Mouse (Mus musculus): Measurements from ENCODE around the gene Nanos1.

Nanos1 gene

DNA sequence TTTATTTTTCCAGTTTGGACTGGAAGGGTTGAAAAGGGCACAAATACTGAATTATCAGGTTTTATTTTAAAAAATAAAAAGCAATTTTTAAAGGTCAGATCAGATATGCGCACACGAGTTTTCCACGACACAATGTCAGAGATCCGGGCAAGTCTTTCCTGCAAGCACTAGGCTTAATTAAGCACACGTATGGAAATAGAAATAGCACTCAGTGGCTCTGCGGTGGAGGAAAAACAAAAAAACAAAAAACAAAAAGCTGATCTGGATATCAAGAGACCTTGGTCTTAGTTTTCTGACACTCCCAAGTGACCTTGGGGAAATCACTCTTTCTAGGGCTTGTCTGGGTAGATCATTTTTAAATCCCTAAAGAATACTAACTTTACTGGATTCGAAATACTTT, 33.7 kb downstream of the Nanos1 start:
- no peak for DNase-seq

DNA sequence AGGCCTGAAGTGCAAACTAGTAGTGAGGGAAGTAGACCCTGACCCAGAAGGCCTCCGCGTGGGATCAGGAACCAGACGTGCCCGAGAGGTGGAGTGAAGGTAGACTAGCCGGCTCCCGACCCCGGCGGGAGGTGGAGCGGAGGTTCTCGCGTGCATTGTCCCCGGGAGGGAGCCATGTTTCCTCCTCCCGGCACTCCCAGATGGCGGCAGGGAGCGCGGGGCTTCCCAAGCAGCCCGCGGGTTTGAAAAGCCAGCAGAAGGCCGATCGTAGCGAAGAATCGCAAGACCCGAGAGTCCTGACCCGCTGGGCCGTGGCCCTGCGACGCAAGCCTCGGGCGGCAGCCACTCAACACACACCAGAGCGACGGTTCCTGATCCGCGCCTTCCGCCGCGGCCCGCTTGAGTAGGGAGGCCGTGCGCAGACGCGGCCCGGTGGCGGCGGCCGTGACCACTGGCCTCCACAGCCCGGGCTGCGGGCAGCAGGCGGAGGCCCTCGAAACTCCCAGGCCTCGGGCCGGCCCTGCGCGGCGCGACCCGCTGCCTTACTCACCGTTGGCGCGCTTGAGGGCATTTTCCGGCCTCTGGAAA, 34.2 kb downstream of the Nanos1 start:
- DNase-seq = peak; percentile 71

DNA sequence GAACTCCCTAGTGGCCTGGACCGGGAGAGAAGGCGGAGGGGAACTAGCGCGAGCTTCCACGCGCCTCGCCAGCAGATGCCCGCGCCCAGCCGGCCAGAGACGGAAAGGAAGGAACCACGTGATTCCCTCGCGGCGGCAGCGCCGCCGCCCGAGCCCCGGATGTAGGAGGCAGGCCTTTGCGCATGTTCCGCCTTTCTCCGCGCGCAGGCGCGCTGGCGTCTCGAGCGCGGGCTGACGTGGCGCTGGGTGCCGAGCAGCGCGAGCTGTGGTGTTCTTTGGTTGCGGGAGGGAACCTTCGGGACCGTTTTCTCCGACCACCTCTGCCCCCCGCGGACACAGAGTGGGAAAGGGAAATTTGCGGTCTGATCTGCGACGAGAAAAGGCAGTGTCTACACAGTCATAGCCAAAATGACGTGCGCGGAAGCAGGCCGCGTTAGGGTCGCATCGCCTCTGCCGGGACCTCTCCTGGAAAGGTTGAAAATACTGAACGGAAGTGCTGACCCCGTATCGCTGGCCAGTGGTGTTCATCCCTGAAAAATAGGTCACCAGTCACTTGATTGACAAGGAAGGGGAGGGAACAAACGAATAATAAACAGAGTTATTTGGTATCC, 34.9 kb downstream of the Nanos1 start, which contains the start of gene Eif3a:
Gene Eif3a (minus strand): TSS at position 108 of the 611 bp plus-strand sequence.
- DNase-seq = peak; percentile 96

DNA sequence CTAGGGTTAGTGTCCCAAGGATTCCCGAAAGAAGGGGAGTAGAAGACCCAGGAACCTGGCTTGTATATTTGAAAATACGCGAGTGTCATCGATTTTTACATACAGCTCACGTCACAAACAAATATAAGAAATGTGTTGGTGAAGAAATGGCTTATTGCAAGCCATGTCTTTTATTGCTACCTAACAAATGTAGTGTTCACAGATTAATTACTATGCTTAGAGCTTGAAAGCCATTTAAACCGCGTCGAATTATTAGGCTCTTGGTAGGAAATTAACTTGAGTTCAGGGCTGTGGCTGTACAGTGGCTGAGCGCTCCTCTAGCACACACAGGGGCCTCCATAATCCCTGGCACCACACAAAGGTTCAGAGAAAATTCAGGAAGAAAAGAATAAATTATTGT, 35.4 kb downstream of the Nanos1 start:
- DNase-seq = no peak

DNA sequence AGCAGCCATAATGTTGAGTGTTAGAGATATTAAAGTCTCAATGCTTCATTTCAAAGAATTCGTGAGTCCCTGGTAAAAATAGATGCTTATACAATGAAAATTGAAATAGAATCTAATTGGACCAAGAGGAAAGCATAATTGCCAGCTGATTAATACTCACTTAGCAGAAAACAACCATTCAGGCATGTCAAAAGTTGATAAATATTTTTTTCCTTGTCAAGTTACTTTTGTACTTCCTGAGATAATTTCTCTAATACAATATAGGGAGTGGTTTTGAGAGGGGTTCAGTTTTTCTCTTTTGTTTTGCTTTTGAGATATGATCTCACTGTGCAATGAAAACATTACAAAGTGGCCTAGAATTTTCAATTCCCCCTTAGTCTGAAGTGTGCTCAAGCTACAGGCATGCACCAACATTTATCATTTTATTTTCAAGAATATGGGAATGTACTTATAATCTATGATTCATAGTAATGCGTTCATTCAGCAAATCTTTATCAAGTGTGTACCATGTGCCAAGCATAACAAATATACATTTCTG, 37.5 kb downstream of the Nanos1 start:
- no peak for DNase-seq

DNA sequence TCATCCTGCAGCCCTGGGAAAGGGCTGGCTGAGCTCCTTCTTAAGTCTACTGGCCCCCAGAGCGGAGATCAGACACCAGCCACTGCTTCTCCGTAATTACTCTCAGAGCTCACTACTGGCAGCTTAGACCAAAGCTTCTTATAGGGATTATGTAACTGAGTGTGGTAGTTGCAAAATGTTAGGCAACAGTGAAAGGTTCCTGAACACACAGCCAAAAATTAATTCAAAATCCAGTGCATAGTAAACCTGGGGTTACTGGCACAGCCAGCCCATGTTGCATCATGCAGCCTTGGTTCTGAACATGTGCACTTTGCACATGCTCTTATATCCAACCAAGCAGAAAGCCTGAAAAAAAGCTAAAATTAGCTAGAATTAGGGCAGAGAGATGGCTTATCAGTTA, 39.5 kb downstream of the Nanos1 start:
- no peak for DNase-seq

DNA sequence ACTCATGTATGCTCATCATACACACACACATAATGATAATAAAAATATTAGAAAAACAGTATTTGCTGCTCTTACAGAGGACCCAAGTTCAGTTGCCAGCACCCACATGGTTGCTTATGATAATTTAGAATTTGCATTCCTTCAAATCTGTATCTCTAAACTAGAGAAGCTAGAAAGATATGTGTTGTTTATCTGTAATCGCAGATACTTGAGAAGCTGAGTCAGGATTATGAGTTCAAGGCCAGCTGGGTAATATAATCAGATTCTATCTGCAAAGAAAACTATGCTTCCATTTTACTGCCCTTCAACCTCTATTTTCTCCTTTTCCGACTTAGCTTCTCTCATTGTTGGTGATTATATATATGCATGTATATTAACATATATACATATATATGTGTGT, 41.6 kb downstream of the Nanos1 start:
- no peak for DNase-seq

DNA sequence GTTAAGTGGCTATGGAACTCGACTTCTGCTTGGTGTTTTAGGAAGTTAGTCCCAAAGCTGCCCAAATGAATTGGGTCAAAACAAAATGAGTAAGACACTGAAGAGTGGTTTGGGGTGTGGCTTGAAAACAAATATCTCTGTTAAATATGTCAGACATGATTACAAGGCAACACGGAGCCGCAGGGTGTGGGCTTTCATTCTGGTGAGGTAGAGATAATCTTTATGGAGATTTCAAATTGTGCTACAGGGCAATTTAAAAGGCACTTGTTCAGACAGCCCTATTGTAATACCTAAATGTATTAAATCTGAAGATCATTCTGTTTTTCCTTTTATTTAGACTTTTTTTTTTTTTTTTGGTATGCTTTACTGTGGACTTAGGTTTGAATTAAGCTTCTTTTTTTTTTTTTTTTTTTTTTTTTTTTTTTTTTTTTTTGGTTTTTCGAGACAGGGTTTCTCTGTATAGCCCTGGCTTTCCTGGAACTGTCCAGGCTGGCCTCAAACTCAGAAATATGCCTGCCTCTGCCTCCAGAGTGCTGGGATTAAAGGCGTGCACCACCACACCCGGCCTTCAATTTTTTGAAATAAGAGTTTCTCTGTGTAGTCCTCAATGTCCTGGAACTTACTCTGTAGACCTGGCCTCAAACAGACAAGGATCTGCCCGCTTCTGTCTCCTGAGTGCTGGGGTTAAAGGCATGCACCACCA, 44.2 kb downstream of the Nanos1 start:
- DNase-seq = no peak

DNA sequence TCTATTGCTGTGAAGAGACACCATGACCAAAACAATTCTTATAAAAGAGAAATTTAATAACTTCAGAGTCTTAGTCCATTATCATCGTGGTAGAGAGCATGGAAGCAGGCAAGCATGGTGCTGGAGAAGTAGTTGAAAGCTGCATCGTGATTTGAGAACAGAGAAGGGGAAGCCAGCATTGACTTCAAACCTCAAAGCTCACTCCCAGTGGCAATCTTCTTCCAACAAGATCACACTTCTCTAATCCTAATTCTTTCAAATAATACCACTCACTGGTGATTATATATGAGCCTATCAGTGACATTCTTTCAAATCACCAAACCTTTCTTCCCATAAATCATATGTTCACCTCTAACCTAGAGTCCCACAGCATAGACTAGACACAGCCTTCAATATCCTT, 49.1 kb downstream of the Nanos1 start:
- DNase-seq = no peak

Data from kidney, postnatal 14 days (tissue).